Mouse (Mus musculus): Measurements from ENCODE around the gene Bcl2l12. TPM values are rescaled to one million over a fixed set of nuclear protein-coding genes. Genes with fewer than 3 reads are reported as not detected.
A peak's percentile ranks its signal among the peaks of the same experiment; 100 is the strongest.
"Not testable (repeated sequence)": the region's sequence is repeated elsewhere in the genome, so short reads cannot be mapped to it uniquely, and the experiment has no call there.

Bcl2l12 gene
- polyA plus RNA-seq, 1 experiment from 2014 or later = 42.1 TPM

DNA sequence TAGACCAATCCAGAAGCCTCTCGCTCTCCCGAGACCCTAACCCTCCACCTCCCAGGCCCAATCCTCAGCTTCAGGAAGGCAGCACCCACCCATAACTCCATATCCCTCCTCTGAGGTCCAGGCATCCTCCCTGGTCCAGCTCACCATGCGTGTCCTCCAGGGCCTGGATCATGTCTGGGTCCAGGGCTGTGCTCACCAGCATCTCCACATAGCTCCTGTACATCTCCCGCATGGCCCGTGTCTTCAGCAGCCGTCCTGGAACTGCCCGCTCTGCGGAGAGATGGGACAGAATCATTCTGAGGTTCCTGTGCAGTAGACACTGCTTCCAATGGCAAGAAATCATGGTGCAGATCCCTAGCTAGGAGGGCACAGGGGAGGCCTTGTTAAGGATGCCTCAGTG is 32.3 kb upstream of the Bcl2l12 start:
- Histone ChIP-seq H3K4me2 (no peak overlapping the region), H3K9me3 (replicated peaks) (no peaks in the 10 kb centered on the region), H3K27me3 (replicated peaks) (no peaks in the 10 kb centered on the region), H3K4me3 (no peak overlapping the region), H3K9ac (no peak overlapping the region), H3K36me3 (peaks cover 95% of the 10 kb centered on the region), H3K27ac (ENCODE audit: poor library complexity, severe bottlenecking) (no peak overlapping the region), H3K4me1 (replicated peaks) (peaks cover 4% of the 10 kb centered on the region)
- 93% methylated on average over 8 of the region's 8 CpGs for whole genome bisulfite sequencing
- no peak for ATAC-seq (ENCODE audit: insufficient number of reproducible peaks, low FRiP score)

- peaks cover 4% of the 10 kb centered on the region for H3K4me1 ChIP-seq (replicated peaks)
- no peak overlapping the region for H3K4me3 ChIP-seq
- no peaks in the 10 kb centered on the region for H3K9me3 ChIP-seq (replicated peaks)
- whole genome bisulfite sequencing = 89% methylated on average over 6 of the region's 6 CpGs
- ATAC-seq (ENCODE audit: insufficient number of reproducible peaks, low FRiP score) = no peak
- peaks cover 87% of the 10 kb centered on the region for H3K36me3 ChIP-seq
- no peaks in the 10 kb centered on the region for H3K27me3 ChIP-seq (replicated peaks)
- no peak overlapping the region for H3K4me2 ChIP-seq
- H3K9ac ChIP-seq = no peak overlapping the region
- no peak overlapping the region for H3K27ac ChIP-seq (ENCODE audit: poor library complexity, severe bottlenecking)
These were observed 31.5 kb upstream of the Bcl2l12 start for GRCm38 (mm10) chr7:45029995-45030394.

- H3K4me1 ChIP-seq (replicated peaks) = peaks cover 4% of the 10 kb centered on the region
- no peaks in the 10 kb centered on the region for H3K9me3 ChIP-seq (replicated peaks)
- no peaks in the 10 kb centered on the region for H3K27me3 ChIP-seq (replicated peaks)
- H3K9ac ChIP-seq = no peak overlapping the region
- ATAC-seq (ENCODE audit: insufficient number of reproducible peaks, low FRiP score) = 0 out of 2 replicates have a peak, but pooled peaks have one; percentile 2
- H3K27ac ChIP-seq (ENCODE audit: poor library complexity, severe bottlenecking) = no peak overlapping the region
- no peak overlapping the region for H3K4me2 ChIP-seq
- H3K4me3 ChIP-seq = no peak overlapping the region
- peaks cover 70% of the 10 kb centered on the region for H3K36me3 ChIP-seq
- 92% methylated on average over 11 of the region's 11 CpGs for WGBS
These were observed 29.8 kb upstream of the Bcl2l12 start for GRCm38 (mm10) chr7:45028351-45028750.

- no peak for ATAC-seq (ENCODE audit: insufficient number of reproducible peaks, low FRiP score)
- no peaks in the 10 kb centered on the region for H3K9me3 ChIP-seq (replicated peaks)
- no peak overlapping the region for H3K27ac ChIP-seq (ENCODE audit: poor library complexity, severe bottlenecking)
- no peak overlapping the region for H3K4me3 ChIP-seq
- H3K27me3 ChIP-seq (replicated peaks) = no peaks in the 10 kb centered on the region
- 92% methylated on average over 9 of the region's 9 CpGs for WGBS
- no peak overlapping the region for H3K9ac ChIP-seq
- peaks cover 64% of the 10 kb centered on the region for H3K36me3 ChIP-seq
- H3K4me1 ChIP-seq (replicated peaks) = peaks cover 4% of the 10 kb centered on the region
- no peak overlapping the region for H3K4me2 ChIP-seq
These were observed 29.2 kb upstream of the Bcl2l12 start for GRCm38 (mm10) chr7:45027761-45028160.

- no peak overlapping the region for H3K27ac ChIP-seq (ENCODE audit: poor library complexity, severe bottlenecking)
- no peaks in the 10 kb centered on the region for H3K27me3 ChIP-seq (replicated peaks)
- ATAC-seq (ENCODE audit: insufficient number of reproducible peaks, low FRiP score) = no peak
- peaks cover 53% of the 10 kb centered on the region for H3K36me3 ChIP-seq
- no peak overlapping the region for H3K4me3 ChIP-seq
- WGBS = 67% methylated on average over 2 of the region's 2 CpGs
- no peak overlapping the region for H3K9ac ChIP-seq
- H3K9me3 ChIP-seq (replicated peaks) = no peaks in the 10 kb centered on the region
- peaks cover 4% of the 10 kb centered on the region for H3K4me1 ChIP-seq (replicated peaks)
- H3K4me2 ChIP-seq = no peak overlapping the region
These were observed 27.7 kb upstream of the Bcl2l12 start for GRCm38 (mm10) chr7:45026256-45026655.

DNA sequence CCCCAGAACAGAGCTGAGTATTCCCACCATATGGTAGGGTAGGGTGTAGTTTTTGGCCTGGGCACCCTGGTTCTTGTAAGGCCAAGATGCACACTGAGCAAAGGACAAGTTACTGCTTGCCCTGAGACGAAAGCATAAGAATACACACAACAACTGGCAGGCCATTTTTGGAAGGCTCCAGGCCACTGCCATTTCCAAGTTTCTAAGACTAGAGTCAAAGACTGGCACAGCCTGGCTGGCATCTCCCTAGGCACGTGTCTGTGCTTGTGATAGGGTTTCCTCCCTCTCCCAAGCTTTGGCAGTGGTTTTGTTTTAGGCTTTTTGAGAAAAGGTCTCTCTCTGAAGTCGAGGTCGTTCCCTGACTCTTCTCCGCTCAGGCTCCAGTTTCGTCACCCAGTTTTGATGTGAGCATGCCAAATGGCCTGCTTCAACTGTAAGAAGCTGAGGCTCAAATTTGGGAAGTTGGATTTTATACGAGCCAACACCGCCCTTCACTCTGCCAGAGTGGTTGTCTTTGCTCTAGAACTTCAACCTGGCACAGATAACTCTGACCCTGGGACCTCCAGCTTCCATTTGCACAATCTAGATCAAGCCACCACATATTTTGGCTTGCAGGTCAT is 27.2 kb upstream of the Bcl2l12 start:
- H3K4me2 ChIP-seq = no peak overlapping the region
- ATAC-seq (ENCODE audit: insufficient number of reproducible peaks, low FRiP score) = no peak
- no peak overlapping the region for H3K9ac ChIP-seq
- H3K4me1 ChIP-seq (replicated peaks) = peaks cover 4% of the 10 kb centered on the region
- no peaks in the 10 kb centered on the region for H3K27me3 ChIP-seq (replicated peaks)
- no peak overlapping the region for H3K27ac ChIP-seq (ENCODE audit: poor library complexity, severe bottlenecking)
- H3K4me3 ChIP-seq = no peak overlapping the region
- WGBS = 79% methylated on average over 8 of the region's 8 CpGs
- H3K9me3 ChIP-seq (replicated peaks) = no peaks in the 10 kb centered on the region
- peaks cover 53% of the 10 kb centered on the region for H3K36me3 ChIP-seq

DNA sequence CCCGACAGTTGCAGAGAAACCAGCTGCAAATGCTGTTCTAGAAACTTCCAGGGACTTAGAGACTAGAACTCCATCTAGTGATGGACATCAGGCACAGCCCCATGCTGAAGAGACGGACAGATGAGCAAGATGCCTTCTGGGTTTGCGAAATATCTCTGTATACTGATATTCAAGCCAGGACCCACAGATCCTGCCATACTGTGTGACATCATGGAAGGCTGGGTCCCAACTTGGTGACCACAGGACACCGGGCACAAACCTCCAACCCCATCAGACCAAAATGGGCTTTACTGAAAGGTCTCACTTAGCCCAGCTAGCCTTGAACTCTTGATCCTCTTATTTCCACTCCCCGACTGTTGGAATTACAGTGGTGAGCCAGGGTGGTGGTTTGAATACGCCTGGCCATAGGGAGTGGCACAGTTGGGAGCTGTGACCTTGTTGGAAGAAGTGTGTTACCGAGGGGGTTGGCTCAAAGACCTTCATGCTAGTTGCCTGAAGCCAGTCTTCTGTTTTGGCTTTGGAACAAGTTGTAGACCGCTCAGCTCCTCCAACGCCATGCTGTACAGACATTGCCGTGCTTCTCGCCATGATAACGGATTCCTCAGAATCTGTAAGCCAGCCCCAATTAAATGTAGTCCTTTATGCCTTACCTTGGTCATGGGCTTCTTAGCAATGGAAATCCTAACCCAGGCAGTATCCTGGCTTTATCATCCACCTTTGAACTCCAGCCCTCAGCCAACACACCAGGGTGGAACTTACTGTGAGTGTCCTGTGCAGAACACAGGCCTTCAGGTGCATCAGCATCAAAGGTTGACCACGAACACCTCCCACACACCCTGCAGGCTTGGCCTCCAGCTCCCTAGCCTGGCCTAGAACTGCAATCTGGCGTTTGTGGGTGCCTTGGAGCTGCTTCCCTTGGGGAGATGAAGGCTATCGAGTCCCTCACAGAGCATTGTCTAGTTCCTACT is 26.1 kb upstream of the Bcl2l12 start:
- Histone ChIP-seq H3K36me3 (peaks cover 44% of the 10 kb centered on the region), H3K9me3 (replicated peaks) (no peaks in the 10 kb centered on the region), H3K27me3 (replicated peaks) (no peaks in the 10 kb centered on the region), H3K9ac (no peak overlapping the region), H3K4me2 (no peak overlapping the region), H3K4me1 (replicated peaks) (peaks cover 7% of the 10 kb centered on the region), H3K27ac (ENCODE audit: poor library complexity, severe bottlenecking) (no peak overlapping the region), H3K4me3 (no peak overlapping the region)
- ATAC-seq (ENCODE audit: insufficient number of reproducible peaks, low FRiP score) = no peak
- 84% methylated on average over 15 of the region's 15 CpGs for WGBS

DNA sequence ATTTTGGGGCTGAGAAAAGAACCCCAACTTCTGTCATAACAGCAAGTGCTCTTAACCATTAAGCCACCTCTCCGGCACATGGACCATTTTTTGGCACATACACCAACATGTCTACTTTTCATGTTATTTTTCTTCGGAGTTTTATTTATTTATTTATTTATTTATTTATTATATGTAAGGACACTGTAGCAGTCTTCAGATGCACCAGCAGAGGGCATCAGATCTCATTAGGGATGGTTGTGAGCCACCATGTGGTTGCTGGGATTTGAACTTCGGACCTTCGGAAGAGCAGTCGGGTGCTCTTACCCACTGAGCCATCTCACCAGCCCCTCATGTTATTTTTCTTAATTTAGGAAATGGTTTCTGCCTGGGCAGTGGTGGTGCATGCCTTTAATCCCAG is 25.2 kb upstream of the Bcl2l12 start:
- ATAC-seq (ENCODE audit: insufficient number of reproducible peaks, low FRiP score); H3K27me3 ChIP-seq (replicated peaks); H3K9ac ChIP-seq; H3K4me3 ChIP-seq; H3K9me3 ChIP-seq (replicated peaks); H3K27ac ChIP-seq (ENCODE audit: poor library complexity, severe bottlenecking); H3K4me2 ChIP-seq: not testable (repeated sequence)
- H3K4me1 ChIP-seq (replicated peaks) = peaks cover 16% of the 10 kb centered on the region
- peaks cover 36% of the 10 kb centered on the region for H3K36me3 ChIP-seq
- 77% methylated on average over 5 of the region's 5 CpGs for WGBS

DNA sequence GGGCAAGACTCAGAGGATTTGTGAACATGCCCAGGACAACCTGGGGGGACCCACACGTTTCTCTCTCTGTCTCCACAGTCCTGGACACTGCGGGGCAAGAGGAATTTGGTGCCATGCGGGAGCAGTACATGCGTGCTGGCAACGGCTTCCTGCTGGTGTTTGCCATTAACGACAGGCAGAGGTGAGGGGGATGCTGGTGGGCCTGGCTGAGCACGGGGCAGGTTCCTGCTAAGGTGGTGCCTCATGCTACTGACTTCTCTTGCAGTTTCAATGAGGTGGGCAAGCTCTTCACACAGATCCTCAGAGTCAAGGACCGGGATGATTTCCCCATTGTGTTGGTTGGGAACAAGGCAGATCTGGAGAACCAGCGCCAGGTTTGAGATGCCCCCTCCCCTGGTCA is 21.7 kb upstream of the Bcl2l12 start:
- Histone ChIP-seq H3K27ac (ENCODE audit: poor library complexity, severe bottlenecking) (no peak overlapping the region), H3K4me3 (no peak overlapping the region), H3K4me2 (no peak overlapping the region), H3K36me3 (peaks cover 12% of the 10 kb centered on the region; the same call in 1 of the 2 replicates), H3K27me3 (replicated peaks) (no peaks in the 10 kb centered on the region), H3K9ac (no peak overlapping the region), H3K4me1 (replicated peaks) (peaks cover 17% of the 10 kb centered on the region), H3K9me3 (replicated peaks) (no peaks in the 10 kb centered on the region)
- no peak for ATAC-seq (ENCODE audit: insufficient number of reproducible peaks, low FRiP score)
- 74% methylated on average over 9 of the region's 9 CpGs for WGBS

- Histone ChIP-seq H3K9me3 (replicated peaks) (no peaks in the 10 kb centered on the region), H3K36me3 (peaks cover 12% of the 10 kb centered on the region; the same call in 1 of the 2 replicates), H3K9ac (peak overlapping the region; percentile 77; the same call in 1 of the 2 replicates), H3K27me3 (replicated peaks) (no peaks in the 10 kb centered on the region), H3K27ac (ENCODE audit: poor library complexity, severe bottlenecking) (peak overlapping the region; percentile 88), H3K4me1 (replicated peaks) (peaks cover 27% of the 10 kb centered on the region), H3K4me3 (peak overlapping the region; percentile 89), H3K4me2 (peak overlapping the region; percentile 80)
- ATAC-seq (ENCODE audit: insufficient number of reproducible peaks, low FRiP score) = no peak
- 20% methylated on average over 8 of the region's 8 CpGs for WGBS
These were observed 20.6 kb upstream of the Bcl2l12 start for GRCm38 (mm10) chr7:45019031-45019571.
